Mouse (Mus musculus): ENCODE results near the gene Leng8. TPM values are rescaled to one million over a fixed set of nuclear protein-coding genes. Genes with fewer than 3 reads are reported as not detected.

The Leng8 gene
- total RNA-seq, 4 experiments from 2014 or later = 83.9 to 238 (median 155) TPM

DNA sequence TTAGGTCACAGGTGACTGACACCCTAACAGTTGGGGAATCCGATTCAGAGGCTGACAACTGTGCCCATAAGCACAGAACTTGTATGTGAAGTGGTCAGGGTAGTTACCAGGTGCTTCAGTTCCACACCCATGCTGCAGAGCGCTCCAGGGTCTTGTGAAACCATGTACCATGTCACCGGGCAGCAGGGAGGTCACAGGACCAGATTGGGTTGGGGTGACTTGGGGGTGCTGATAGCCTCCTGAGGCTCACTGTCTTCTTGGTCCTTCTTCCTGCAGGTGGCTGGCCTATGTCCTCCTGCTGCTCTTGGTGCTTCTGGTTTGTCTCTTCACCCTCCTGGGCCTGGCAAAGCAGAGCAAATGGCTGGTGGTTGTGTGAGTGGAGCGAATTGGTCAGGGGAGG, 8.9 kb upstream of the Leng8 start:
- DNase-seq = no peak

- DNase-seq = no peak
Measured at GRCm38 (mm10) chr7:4128860-4129259, 8.0 kb upstream of the Leng8 start.

DNA sequence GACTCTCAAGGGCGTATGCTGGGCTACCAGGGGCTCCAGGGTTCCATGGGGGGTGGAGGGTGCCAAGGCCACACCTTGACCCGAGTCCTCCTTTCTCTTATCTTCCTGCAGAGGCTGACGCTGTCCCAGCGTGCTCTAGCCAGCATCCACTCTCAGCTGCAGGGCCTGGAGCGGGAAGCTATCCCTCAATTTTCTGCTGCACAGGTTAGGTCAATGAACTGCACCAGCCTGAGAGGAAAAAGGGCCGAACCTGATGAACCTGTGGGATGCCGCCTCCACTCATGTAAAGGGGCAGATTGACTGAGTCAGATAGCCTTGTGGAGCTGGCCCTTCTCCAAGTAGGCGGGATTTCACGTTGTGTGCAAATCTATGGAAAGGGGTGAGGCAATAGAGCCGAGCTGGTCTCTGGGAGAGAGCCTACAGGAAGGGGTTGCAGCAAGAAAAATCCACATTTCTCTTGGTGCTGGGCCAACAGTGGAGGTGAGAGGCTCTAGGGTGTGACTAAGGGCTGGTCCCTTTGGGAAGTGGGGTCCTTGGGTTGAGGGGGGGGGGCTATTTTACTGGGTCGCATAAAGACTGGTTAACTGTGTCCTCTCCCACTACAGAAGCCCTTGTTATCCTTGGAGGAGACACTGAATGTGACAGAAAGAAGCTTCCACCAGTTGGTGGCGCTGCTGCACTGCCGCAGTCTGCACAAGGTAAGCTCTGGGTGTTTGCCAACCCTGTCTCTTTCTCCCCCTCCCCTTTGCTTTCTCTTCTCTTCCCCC, 6.0 kb upstream of the Leng8 start:
- DNase-seq = no peak

DNA sequence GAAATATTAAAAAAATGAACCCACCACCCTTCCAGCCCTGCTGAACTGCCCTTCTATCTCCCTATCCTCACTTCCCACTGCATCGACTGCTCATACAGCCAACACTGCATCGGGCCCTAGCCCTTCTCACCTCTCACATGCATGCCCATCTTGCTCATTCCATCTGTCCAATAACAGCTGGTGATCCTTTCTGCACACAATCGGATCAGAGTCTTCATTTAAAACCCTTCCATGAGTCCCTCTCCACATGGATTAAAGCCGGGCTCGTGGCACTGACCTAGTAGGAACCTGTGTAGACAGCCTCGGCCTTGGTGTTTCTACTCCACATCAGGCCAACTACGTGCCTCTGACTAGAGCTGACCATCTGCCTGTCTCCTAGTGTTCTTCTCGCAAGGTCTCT, 4.9 kb upstream of the Leng8 start:
- no peak for DNase-seq

DNA sequence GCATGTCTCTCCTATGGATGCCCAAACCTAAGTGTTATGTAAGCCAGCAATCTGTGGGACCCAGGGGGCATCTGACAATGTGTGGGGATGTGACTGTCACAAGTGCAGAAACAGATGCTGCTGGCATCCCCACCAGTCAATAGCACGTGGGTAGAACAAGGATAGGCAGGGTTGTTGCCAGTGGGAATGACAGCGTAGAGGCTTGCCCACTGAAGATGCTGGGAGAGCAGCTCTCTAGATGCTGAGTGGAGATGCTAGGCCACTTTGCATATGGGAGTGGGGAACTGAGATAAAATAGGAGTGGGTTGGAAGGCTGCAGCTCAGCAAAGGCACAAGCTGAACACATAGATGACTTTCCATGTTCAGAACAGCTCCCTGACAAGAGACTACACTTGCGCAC, 4.3 kb upstream of the Leng8 start:
- DNase-seq = no peak

- DNase-seq = no peak
Measured at GRCm38 (mm10) chr7:4132998-4133397, 3.8 kb upstream of the Leng8 start.

DNA sequence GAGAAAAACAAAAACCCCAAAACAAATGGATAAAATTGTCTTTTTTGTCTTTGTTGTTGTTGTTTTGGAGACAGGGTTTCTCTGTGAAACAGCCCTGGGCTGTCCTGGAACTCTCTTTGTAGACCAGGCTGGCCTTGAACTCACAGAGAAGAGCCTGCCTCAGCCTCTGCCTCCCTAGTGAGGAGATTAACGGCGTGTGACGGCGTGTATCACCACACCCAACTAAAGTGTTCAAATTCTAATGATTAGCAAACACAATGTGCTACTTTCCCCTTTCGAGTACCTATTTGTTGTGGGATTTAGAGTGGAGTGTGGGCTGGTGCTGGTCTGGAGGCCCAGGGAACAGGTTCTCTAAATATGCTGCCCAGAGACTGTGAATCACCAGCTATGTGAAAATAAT, 1.9 kb upstream of the Leng8 start:
- no peak for DNase-seq

- no peak for DNase-seq
Measured at GRCm38 (mm10) chr7:4136404-4136770, 452 bp upstream of the Leng8 start.

- DNase-seq = no peak
Measured at GRCm38 (mm10) chr7:4137746-4138145, 907 bp downstream of the Leng8 start.

GRCm38 (mm10) chr7:4138181-4138580, 1.3 kb downstream of the Leng8 start:
- no peak for DNase-seq

DNA sequence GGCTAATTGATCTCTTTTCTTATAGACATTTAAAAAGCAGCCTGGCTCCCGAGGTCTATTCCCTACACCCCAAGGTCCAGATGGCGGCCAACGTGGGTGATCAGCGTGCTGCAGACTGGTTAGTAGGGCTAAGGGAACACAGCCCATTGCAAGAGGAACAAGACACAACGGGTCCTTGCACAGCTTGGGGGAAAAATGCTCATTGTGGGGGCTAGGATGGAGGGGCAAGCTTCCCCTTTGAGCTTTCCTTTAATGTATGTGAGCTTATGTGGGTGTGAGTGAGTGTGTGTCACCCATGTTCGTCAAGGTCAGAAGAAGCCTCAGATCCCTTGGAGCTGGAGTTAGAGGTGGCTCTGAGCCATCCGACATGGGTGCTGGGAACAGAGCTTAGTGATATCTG, 1.8 kb downstream of the Leng8 start:
- no peak for DNase-seq

GRCm38 (mm10) chr7:4139391-4139790, 2.6 kb downstream of the Leng8 start:
- DNase-seq = no peak

DNA sequence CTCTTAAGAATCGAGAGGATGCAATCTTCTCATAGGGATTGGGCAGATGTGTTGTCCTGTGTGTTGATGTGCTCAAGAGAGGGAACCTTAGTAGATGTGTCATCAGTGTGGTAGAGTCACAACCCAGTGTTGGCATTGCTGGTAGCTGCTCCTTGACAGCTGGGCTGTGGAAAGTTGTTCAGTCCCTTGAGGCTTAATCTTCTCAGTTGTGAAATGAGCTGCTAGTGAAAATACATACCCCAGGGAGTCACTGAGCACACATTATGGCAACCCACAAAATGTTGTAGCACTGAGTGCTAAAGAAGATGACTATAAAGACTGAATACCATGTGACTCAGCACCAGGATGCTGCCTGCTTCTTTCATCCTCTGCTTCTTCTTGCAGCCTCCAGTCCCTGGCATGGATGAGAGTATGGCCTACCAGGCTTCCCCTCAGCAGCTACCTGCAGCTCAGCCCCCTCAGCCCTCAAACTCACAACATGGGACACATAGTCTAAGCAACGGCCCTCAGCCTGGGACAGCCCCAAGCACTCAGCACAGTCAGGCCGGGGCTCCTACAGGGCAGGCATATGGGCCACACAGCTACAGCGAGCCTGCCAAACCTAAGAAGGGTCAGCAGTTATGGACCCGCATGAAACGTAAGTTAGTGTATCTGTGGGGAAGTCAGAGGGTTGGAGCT, 4.9 kb downstream of the Leng8 start:
- no peak for DNase-seq

DNA sequence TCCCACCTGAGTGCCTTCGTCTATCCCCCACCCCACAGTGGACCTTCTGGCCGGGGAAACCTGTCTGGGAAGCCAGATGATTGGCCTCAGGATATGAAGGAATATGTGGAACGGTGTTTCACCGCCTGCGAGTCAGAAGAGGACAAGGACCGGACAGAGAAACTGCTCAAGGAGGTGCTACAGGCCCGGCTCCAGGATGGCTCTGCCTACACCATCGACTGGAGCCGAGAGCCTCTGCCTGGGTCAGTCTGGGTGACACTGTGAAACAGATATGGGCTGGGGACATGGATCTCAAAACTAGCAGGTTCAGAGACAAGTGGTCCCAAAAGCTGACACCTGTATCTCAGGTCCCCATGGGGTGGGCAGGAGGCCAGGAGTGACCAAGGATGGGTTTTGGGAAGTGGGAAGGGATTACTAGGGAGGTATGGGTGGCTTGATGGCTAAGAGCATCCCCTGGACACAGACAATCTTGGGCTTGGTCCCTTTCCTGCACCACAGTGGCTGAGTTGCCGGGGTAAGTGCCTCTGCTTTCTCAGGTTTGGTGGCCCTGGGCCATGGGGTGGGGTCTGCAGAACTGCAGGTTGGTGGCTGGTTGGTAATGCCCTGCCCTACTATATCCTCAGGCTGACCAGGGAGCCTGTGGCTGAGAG, 6.1 kb downstream of the Leng8 start:
- no peak for DNase-seq

DNA sequence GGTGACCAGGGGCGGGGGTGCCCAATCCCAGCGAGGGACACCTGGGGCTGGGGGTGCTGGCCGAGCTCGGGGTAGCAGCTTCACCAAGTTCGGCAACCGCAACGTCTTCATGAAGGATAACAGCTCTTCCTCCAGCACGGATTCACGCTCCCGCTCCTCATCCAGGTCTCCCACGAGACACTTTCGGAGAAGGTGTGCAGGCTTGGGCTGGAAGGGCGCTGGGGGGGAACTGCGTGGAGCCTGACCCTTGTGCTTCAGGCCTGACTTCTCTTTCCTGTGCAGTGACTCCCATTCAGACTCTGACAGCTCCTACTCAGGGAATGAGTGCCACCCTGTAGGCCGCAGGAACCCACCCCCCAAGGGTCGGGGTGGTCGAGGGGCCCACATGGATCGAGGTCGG, 6.7 kb downstream of the Leng8 start:
- no peak for DNase-seq

GRCm38 (mm10) chr7:4144046-4144445, 7.2 kb downstream of the Leng8 start:
- DNase-seq = no peak

DNA sequence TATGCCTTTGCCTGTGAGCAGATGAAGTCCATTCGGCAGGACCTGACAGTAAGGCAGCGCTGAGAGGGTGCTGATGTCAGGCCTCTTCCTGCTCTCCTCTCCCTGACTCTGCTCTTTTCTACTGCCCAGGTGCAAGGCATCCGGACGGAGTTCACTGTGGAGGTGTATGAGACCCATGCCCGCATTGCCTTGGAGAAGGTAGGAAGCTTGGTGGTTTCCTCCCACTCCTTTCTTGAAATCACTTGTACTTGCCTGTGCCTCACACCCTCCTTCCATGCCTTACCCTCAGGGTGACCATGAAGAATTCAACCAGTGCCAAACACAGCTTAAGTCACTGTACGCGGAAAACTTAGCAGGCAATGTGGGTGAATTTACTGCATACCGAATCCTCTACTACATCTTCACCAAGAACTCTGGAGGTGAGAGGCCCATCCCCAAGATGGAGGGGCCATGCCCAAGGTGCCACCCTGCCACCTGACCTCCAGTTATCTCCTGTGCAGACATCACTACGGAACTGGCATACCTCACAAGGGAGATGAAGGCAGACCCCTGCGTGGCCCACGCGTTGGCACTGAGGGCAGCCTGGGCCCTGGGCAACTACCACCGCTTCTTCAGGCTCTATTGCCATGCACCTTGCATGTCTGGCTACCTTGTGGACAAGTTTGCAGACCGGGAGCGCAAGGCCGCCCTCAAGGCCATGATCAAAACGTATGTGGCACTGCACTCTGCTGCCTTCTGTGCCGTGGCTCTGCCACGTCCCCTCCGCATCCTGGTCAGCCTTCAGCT, 8.1 kb downstream of the Leng8 start:
- DNase-seq = no peak

- DNase-seq = peak; percentile 77
Measured at GRCm38 (mm10) chr7:4145552-4146190, 8.8 kb downstream of the Leng8 start.

DNA sequence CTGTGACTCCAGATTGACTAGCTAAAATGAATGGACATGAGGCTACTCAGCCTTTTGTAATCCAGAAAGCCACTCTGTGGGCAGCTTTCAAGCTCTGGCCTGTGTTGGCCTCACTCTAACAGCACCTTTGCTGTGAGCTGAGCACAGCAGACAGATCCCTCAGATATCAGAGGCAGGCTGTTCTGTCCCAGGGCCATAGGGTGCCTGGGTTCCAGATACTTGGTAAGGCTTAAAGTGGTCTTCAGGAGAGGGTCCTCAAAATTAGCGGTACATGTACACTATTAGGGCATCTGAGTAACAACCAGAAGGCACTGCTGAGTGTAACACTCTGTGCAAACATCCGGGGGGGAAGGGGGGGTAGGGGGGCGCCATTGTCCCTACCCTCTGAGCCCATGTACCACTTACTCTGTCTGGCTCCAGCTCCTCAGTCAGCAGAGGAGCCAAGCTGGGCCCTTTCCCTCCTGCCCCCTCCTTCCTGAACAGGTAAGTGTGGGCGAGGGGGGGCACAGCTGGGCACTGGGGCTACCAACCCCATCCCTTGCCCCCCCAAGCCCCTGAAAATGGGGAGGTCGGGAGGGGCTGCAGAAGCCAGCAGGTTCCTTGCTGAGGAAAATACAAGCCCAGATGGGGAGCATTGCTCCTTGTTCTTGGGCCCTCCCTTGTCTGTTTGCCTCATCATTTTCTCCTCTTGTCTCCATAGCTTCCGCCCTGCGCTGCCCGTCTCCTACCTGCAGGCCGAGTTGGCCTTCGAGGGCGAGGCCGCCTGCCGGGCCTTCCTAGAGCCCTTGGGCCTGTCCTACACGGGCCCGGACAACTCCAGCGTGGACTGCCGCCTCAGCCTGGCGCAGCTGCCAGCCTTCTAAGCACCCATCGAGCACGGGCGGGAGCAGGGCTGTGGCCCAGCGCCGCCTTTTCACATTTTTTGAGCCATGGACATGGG, 9.7 kb downstream of the Leng8 start:
- no peak for DNase-seq

GRCm38 (mm10) chr7:4147371-4147770, 10.5 kb downstream of the Leng8 start:
- DNase-seq = no peak

DNA sequence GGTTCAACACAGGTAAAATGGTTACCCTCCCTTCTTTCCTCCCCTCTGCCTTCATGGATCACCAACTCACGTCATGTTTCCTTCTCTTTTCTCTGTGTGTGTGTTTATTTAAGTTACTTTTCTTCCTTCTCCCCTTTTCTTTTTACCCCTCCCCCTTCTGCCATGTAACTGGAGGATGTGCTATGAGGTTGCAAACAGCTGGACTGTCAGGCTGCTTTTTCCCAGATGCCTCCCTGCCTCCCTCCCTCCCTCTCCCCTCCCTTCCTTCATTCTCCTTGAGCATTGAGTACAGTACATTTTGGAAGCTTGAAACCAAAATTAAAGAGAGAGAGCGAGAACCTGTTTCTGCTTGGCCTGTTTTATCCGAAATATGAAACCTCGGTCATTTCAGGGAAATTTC, 11.0 kb downstream of the Leng8 start:
- no peak for DNase-seq

Data from adrenal gland, adult 8-10 months (tissue).